Mouse (Mus musculus): ENCODE data around the gene Ubr1.

- TF ChIP-seq CTCF (IDR thresholded peaks at IDR 0.05; ENCODE audit: control insufficient read depth, insufficient read depth, insufficient replicate concordance, low read depth, low read length): no peak
- TF ChIP-seq POLR2A (IDR thresholded peaks at IDR 0.05; ENCODE audit: control insufficient read depth, low read depth, low read length): no peak
Measured at GRCm38 (mm10) chr2:121017151-121017550, 46.6 kb upstream of the Ubr1 start.
